Comparison of ENCODE assay signal across 9 mouse cellular contexts in the genomic region with DNA sequence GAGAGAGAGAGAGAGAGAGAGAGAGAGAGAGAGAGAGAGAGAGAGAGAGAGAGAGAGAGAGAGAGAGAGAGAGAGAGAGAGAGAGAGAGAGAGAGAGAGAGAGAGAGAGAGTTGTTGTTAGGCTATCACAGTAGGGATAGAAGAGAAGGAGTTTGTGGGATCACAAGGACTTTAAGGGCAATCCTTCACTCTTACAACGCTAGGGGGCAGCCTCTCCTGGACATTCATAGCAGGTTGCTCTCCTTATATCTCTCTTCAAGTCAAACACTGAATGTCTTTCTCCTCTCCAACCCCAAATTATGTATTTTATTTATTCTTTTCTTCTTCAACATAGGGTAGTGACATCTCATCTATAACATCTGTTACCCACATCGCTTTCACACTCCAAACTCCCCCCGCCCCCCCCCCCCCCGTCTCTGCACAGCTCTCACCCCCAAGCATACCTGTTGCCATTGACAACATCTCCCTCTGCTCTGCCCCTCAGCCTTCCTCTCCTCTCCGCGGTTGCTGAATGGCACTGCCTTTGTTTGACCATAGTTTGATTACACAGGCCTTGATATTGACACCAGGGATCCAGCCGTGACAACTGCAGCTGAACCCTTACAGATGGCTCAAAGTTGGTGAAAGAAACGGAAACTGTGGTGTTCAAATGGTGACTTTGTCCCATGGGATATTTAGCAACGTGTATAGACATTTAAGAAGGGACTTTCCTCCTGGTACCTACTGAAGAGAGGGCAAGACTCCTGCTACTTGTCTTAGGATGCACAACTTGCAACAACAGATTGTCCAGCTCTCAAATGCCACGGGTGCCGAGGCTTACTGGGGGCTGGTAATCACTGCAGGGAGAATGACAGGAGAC.
A peak's percentile ranks its signal among the peaks of the same experiment; 100 is the strongest.
DNase-seq lines count a peak whose midpoint lies in the region; ATAC-seq and TF ChIP-seq lines count a peak whose summit lies in the region.
"Had no signal": no experiment of that assay in that cellular context is flagged by ENCODE, and none has a peak within 500 bp of the region (broad histone marks: within the 10 kb centered on the region; RNA-seq: fewer than 3 reads in every experiment).

No protein-coding gene starts in this region.

- WGBS in lung, adult 2 months = 41% methylated on average over 11 of the region's 11 CpGs
- 59% methylated on average over 11 of the region's 11 CpGs for WGBS in kidney, adult 2 months
- 59% methylated on average over 11 of the region's 11 CpGs for WGBS in limb, embryonic 13.5 days

- H3K4me3 ChIP-seq in lung, adult 2 months (replicated peaks; ENCODE audit: extremely low read depth, low read depth, low read length) = no peak overlapping the region
- no peak overlapping the region for H3K4me3 ChIP-seq in cortical plate, adult 2 months (ENCODE audit: insufficient read depth, low read length)
- H3K4me3 ChIP-seq in kidney, adult 2 months (ENCODE audit: insufficient read depth, low read depth, low read length) = no peak overlapping the region
- no peak overlapping the region for H3K4me3 ChIP-seq in limb, embryonic 13.5 days

- no peaks in the 10 kb centered on the region for H3K4me1 ChIP-seq in lung, adult 2 months (ENCODE audit: control insufficient read depth, insufficient read depth, low read length)
- H3K4me1 ChIP-seq in cortical plate, adult 2 months (ENCODE audit: control insufficient read depth, insufficient read depth, low read length) = no peaks in the 10 kb centered on the region
- H3K4me1 ChIP-seq in kidney, adult 2 months (ENCODE audit: control insufficient read depth, insufficient read depth, low read length) = no peaks in the 10 kb centered on the region
- H3K4me1 ChIP-seq in limb, embryonic 13.5 days = no peaks in the 10 kb centered on the region

- H3K4me2 ChIP-seq in limb, embryonic 13.5 days (replicated peaks) = peak overlapping the region; percentile 48

- no peaks in the 10 kb centered on the region for H3K27me3 ChIP-seq in kidney, adult 2 months (replicated peaks; ENCODE audit: control insufficient read depth, insufficient read depth, low read length)
- no peaks in the 10 kb centered on the region for H3K27me3 ChIP-seq in limb, embryonic 13.5 days

- no peaks in the 10 kb centered on the region for H3K36me3 ChIP-seq in kidney, adult 2 months (ENCODE audit: control insufficient read depth, insufficient read depth, low read length)
- H3K36me3 ChIP-seq in limb, embryonic 13.5 days = no peaks in the 10 kb centered on the region
- H3K36me3 ChIP-seq: G1E had no signal

- H3K27ac ChIP-seq in cortical plate, adult 2 months (ENCODE audit: insufficient read depth, low read length) = no peak overlapping the region
- H3K27ac ChIP-seq in kidney, adult 2 months (ENCODE audit: insufficient read depth, low read depth, low read length) = no peak overlapping the region
- H3K27ac ChIP-seq in limb, embryonic 13.5 days = no peak overlapping the region

- H3K9me3 ChIP-seq in limb, embryonic 13.5 days = no peaks in the 10 kb centered on the region
- H3K9me3 ChIP-seq: G1E had no signal

- ATAC-seq in limb, embryonic 13.5 days (ENCODE audit: low FRiP score, low read depth) = peak; percentile 72; the same call in 1 of the 2 replicates
- no peak for ATAC-seq in erythroblast, adult 5-6 weeks (replicated peaks; ENCODE audit: low FRiP score, poor library complexity, severe bottlenecking)

- no peak for TF ChIP-seq CTCF in lung, adult 2 months (IDR thresholded peaks at IDR 0.05; ENCODE audit: insufficient read depth, low read length)
- peak; percentile 54 for TF ChIP-seq CTCF in cortical plate, adult 2 months (IDR thresholded peaks at IDR 0.05; ENCODE audit: extremely low read depth, insufficient read depth, low read length)
- peak; percentile 26; the same call in 1 of the 2 replicates for TF ChIP-seq CTCF in kidney, adult 2 months (conservative IDR thresholded peaks at IDR 0.05; ENCODE audit: insufficient read depth, insufficient read length, low read depth, low read length)

- peak; percentile 18 to 24 for DNase-seq in lung, adult 18-20 months
- DNase-seq in lung, adult 2 months = no peak
- peak; percentile 46 for DNase-seq in heart, adult 8-10 months (ENCODE audit: low spot score)
- DNase-seq in kidney, adult 2 months = peak; percentile 33
- peak; percentile 28 for DNase-seq in retina, adult 2 months (ENCODE audit: low read depth, low spot score)

- H3K9ac ChIP-seq in limb, embryonic 13.5 days = no peak overlapping the region

- no peak for TF ChIP-seq POLR2A in lung, adult 2 months (IDR thresholded peaks at IDR 0.05; ENCODE audit: borderline replicate concordance, extremely low read depth, low read depth, low read length)
- no peak for TF ChIP-seq POLR2A in cortical plate, adult 2 months (IDR thresholded peaks at IDR 0.05; ENCODE audit: extremely low read depth, insufficient read depth, low read length)
- no peak for TF ChIP-seq POLR2A in kidney, adult 2 months (IDR thresholded peaks at IDR 0.05; ENCODE audit: low read depth, low read length)
